Mouse (Mus musculus) embryonic facial prominence, embryonic 13.5 days (tissue): ENCODE measurements around the gene Phykpl. TPM values are rescaled to one million over a fixed set of nuclear protein-coding genes. Genes with fewer than 3 reads are reported as not detected.
A peak's percentile ranks its signal among the peaks of the same experiment; 100 is the strongest.

Experiments
- ATAC-seq: fragments of 200-750 bp; cut with Nextera tagmentation; 2 replicates; pipeline ENCODE4 v1.8.0; 2017; ENCODE audit warnings: low read depth; ENCODE audit not compliant: insufficient number of reproducible peaks, insufficient read depth, low FRiP score, low TSS enrichment
- H3K27ac ChIP-seq: fragments of 300-500 bp; sonication (generic); 2 replicates; pipeline ENCODE4 v1.5.1; 2015; ENCODE audit warnings: moderate library complexity, mild to moderate bottlenecking, inconsistent platforms
- H3K27me3 ChIP-seq: fragments of 300-500 bp; sonication (generic); 2 replicates; pipeline ENCODE4 v1.6.1; 2015; ENCODE audit warnings: mild to moderate bottlenecking, inconsistent platforms
- H3K36me3 ChIP-seq: fragments of 300-500 bp; sonication (generic); 2 replicates; pipeline ENCODE4 v1.6.1; 2015; ENCODE audit warnings: mild to moderate bottlenecking, inconsistent platforms
- H3K4me1 ChIP-seq: fragments of 300-500 bp; sonication (generic); 2 replicates; pipeline ENCODE4 v1.6.1; 2015; ENCODE audit warnings: inconsistent platforms
- H3K4me2 ChIP-seq: fragments of 300-500 bp; sonication (generic); 2 replicates; pipeline ENCODE4 v1.6.1; 2015; ENCODE audit warnings: moderate library complexity, mild to moderate bottlenecking, inconsistent platforms
- H3K4me3 ChIP-seq: fragments of 300-500 bp; sonication (generic); 2 replicates; pipeline ENCODE4 v1.5.1; 2015; ENCODE audit warnings: mild to moderate bottlenecking, inconsistent platforms
- H3K9ac ChIP-seq: fragments of 300-500 bp; sonication (generic); 2 replicates; pipeline ENCODE4 v1.6.1; 2015; ENCODE audit warnings: mild to moderate bottlenecking, inconsistent platforms
- H3K9me3 ChIP-seq: fragments of 300-500 bp; sonication (generic); 2 replicates; pipeline ENCODE4 v1.6.1; 2016; ENCODE audit warnings: inconsistent platforms
- WGBS: fragments of 180-500 bp; shearing (Covaris S2); methylation state at CpG from one replicate; pipeline ENCODE4 v1.1.7; 2015; ENCODE audit warnings: mixed read lengths; 5-methylcytosine and 5-hydroxymethylcytosine counted together
- polyA plus RNA-seq: library from polyadenylated mRNA; unstranded; fragments of >200 nt; fragmentation: Nextera tagmentation; extraction: Ambion mirVana; gene quantifications from 2 replicates; pipeline ENCODE4 v1.2.1, GENCODE M21; 2015

The Phykpl gene
- polyA plus RNA-seq, 1 experiment from 2014 or later, result 19.0 TPM

- Histone ChIP-seq H3K36me3 (peaks cover 8% of the 10 kb centered on the region; the same call in 1 of the 2 replicates), H3K9me3 (no peaks in the 10 kb centered on the region), H3K27me3 (no peaks in the 10 kb centered on the region), H3K4me1 (peaks cover 24% of the 10 kb centered on the region), H3K27ac (no peak overlapping the region), H3K9ac (no peak overlapping the region), H3K4me3 (no peak overlapping the region), H3K4me2 (no peak overlapping the region)
- ATAC-seq, result no peak
- 90% methylated on average over 3 of the region's 3 CpGs for WGBS
Observed at GRCm38 (mm10) chr11:51633721-51634120, 49.2 kb downstream of the Phykpl start.

- H3K27me3 ChIP-seq, result no peaks in the 10 kb centered on the region
- H3K27ac ChIP-seq, result peak overlapping the region; percentile 85
- H3K4me2 ChIP-seq, result peak overlapping the region; percentile 81
- peak overlapping the region; percentile 79 for H3K9ac ChIP-seq
- H3K4me3 ChIP-seq, result peak overlapping the region; percentile 80
- WGBS, result 18% methylated on average over 6 of the region's 6 CpGs
- ATAC-seq, result no peak
- no peaks in the 10 kb centered on the region for H3K9me3 ChIP-seq
- no peaks in the 10 kb centered on the region for H3K36me3 ChIP-seq
- peaks cover 24% of the 10 kb centered on the region for H3K4me1 ChIP-seq
Observed at GRCm38 (mm10) chr11:51635127-51635524, 50.6 kb downstream of the Phykpl start.

GRCm38 (mm10) chr11:51635525-51636322 lies 51.2 kb downstream of the Phykpl start, which contains the start of gene Rmnd5b:
Gene Rmnd5b, minus strand, starts transcription at chr11:51635896.
- H3K4me3 ChIP-seq, result peak within 1 kb of the TSS; percentile 80
- WGBS, result under 1% methylated on average over 61 of the region's 61 CpGs
- no peaks in the 10 kb centered on the region for H3K27me3 ChIP-seq
- H3K4me2 ChIP-seq, result peak within 1 kb of the TSS; percentile 81
- ATAC-seq, result peak; percentile 62
- H3K36me3 ChIP-seq, result no peaks in the 10 kb centered on the region
- H3K9ac ChIP-seq, result peak within 1 kb of the TSS; percentile 79
- peaks cover 24% of the 10 kb centered on the region for H3K4me1 ChIP-seq
- H3K27ac ChIP-seq, result peak within 1 kb of the TSS; percentile 85
- no peaks in the 10 kb centered on the region for H3K9me3 ChIP-seq

GRCm38 (mm10) chr11:51636323-51636684 lies 51.7 kb downstream of the Phykpl start:
- Histone ChIP-seq H3K36me3 (no peaks in the 10 kb centered on the region), H3K27ac (peak overlapping the region; percentile 85), H3K4me2 (peak overlapping the region; percentile 81), H3K4me3 (peak overlapping the region; percentile 80), H3K4me1 (peaks cover 24% of the 10 kb centered on the region), H3K9ac (peak overlapping the region; percentile 79), H3K9me3 (no peaks in the 10 kb centered on the region), H3K27me3 (no peaks in the 10 kb centered on the region)
- no peak for ATAC-seq
- WGBS, result 3% methylated on average over 6 of the region's 6 CpGs

- ATAC-seq, result no peak
- 2% methylated on average over 17 of the region's 17 CpGs for WGBS
- H3K9ac ChIP-seq, result peak overlapping the region; percentile 41; the same call in 1 of the 2 replicates
- 0 out of 2 replicates have a peak, but pooled peaks cover 5% of the 10 kb centered on the region for H3K36me3 ChIP-seq
- no peaks in the 10 kb centered on the region for H3K27me3 ChIP-seq
- peak overlapping the region; percentile 22 for H3K4me3 ChIP-seq
- H3K4me1 ChIP-seq, result peaks cover 24% of the 10 kb centered on the region
- H3K4me2 ChIP-seq, result peak overlapping the region; percentile 48
- H3K27ac ChIP-seq, result peak overlapping the region; percentile 55; the same call in 1 of the 2 replicates
- H3K9me3 ChIP-seq, result no peaks in the 10 kb centered on the region
Observed at GRCm38 (mm10) chr11:51637971-51638414, 53.4 kb downstream of the Phykpl start.

GRCm38 (mm10) chr11:51638497-51638896 lies 53.9 kb downstream of the Phykpl start:
- H3K4me1 ChIP-seq, result peaks cover 28% of the 10 kb centered on the region
- H3K4me3 ChIP-seq, result no peak overlapping the region
- H3K9me3 ChIP-seq, result no peaks in the 10 kb centered on the region
- no peaks in the 10 kb centered on the region for H3K27me3 ChIP-seq
- peaks cover 10% of the 10 kb centered on the region; the same call in 1 of the 2 replicates for H3K36me3 ChIP-seq
- no peak for ATAC-seq
- peak overlapping the region; percentile 48 for H3K4me2 ChIP-seq
- H3K27ac ChIP-seq, result 0 out of 2 replicates have a peak overlapping the region, but pooled peaks have one; percentile 55
- 0 out of 2 replicates have a peak overlapping the region, but pooled peaks have one; percentile 41 for H3K9ac ChIP-seq
- 58% methylated on average over 5 of the region's 5 CpGs for WGBS

- 81% methylated on average over 7 of the region's 7 CpGs for WGBS
- peaks cover 20% of the 10 kb centered on the region for H3K4me1 ChIP-seq
- H3K4me3 ChIP-seq, result no peak overlapping the region
- no peak overlapping the region for H3K4me2 ChIP-seq
- H3K36me3 ChIP-seq, result peaks cover 32% of the 10 kb centered on the region
- H3K9ac ChIP-seq, result no peak overlapping the region
- ATAC-seq, result no peak
- no peak overlapping the region for H3K27ac ChIP-seq
- no peaks in the 10 kb centered on the region for H3K9me3 ChIP-seq
- H3K27me3 ChIP-seq, result no peaks in the 10 kb centered on the region
Observed at GRCm38 (mm10) chr11:51640748-51641147, 56.2 kb downstream of the Phykpl start.

GRCm38 (mm10) chr11:51643202-51643601 lies 58.6 kb downstream of the Phykpl start:
- 0 out of 2 replicates have a peak overlapping the region, but pooled peaks have one; percentile 7 for H3K4me2 ChIP-seq
- H3K9me3 ChIP-seq, result no peaks in the 10 kb centered on the region
- H3K9ac ChIP-seq, result peak overlapping the region; percentile 28
- no peak for ATAC-seq
- H3K27me3 ChIP-seq, result no peaks in the 10 kb centered on the region
- 78% methylated on average over 9 of the region's 9 CpGs for WGBS
- H3K36me3 ChIP-seq, result peaks cover 34% of the 10 kb centered on the region
- peak overlapping the region; percentile 60 for H3K27ac ChIP-seq
- H3K4me3 ChIP-seq, result no peak overlapping the region
- peaks cover 17% of the 10 kb centered on the region for H3K4me1 ChIP-seq

- H3K9me3 ChIP-seq, result no peaks in the 10 kb centered on the region
- no peaks in the 10 kb centered on the region for H3K27me3 ChIP-seq
- H3K36me3 ChIP-seq, result peaks cover 34% of the 10 kb centered on the region
- WGBS, result 50% methylated on average over 15 of the region's 15 CpGs
- H3K4me1 ChIP-seq, result peaks cover 21% of the 10 kb centered on the region
- H3K4me3 ChIP-seq, result no peak overlapping the region
- ATAC-seq, result no peak
- H3K27ac ChIP-seq, result peak overlapping the region; percentile 60
- peak overlapping the region; percentile 7; the same call in 1 of the 2 replicates for H3K4me2 ChIP-seq
- H3K9ac ChIP-seq, result peak overlapping the region; percentile 28
Observed at GRCm38 (mm10) chr11:51643761-51644160, 59.2 kb downstream of the Phykpl start.

- ATAC-seq, result no peak
- Histone ChIP-seq H3K4me3 (no peak overlapping the region), H3K9me3 (no peaks in the 10 kb centered on the region), H3K4me1 (peaks cover 26% of the 10 kb centered on the region), H3K9ac (peak overlapping the region; percentile 28; the same call in 1 of the 2 replicates), H3K4me2 (peak overlapping the region; percentile 7; the same call in 1 of the 2 replicates), H3K27ac (peak overlapping the region; percentile 60), H3K27me3 (peaks cover 4% of the 10 kb centered on the region; the same call in 1 of the 2 replicates), H3K36me3 (peaks cover 34% of the 10 kb centered on the region)
- 74% methylated on average over 16 of the region's 16 CpGs for WGBS
Observed at GRCm38 (mm10) chr11:51644217-51644616, 59.7 kb downstream of the Phykpl start.

GRCm38 (mm10) chr11:51645293-51645692 lies 60.7 kb downstream of the Phykpl start:
- no peak overlapping the region for H3K27ac ChIP-seq
- no peaks in the 10 kb centered on the region for H3K9me3 ChIP-seq
- H3K4me2 ChIP-seq, result no peak overlapping the region
- ATAC-seq, result no peak
- H3K27me3 ChIP-seq, result peaks cover 14% of the 10 kb centered on the region
- H3K4me3 ChIP-seq, result no peak overlapping the region
- H3K36me3 ChIP-seq, result peaks cover 34% of the 10 kb centered on the region
- WGBS, result 88% methylated on average over 13 of the region's 13 CpGs
- H3K4me1 ChIP-seq, result peaks cover 36% of the 10 kb centered on the region
- no peak overlapping the region for H3K9ac ChIP-seq
